Mouse (Mus musculus) E14TG2a.4 (cell line): ENCODE data around the gene Ctdsp1.

Experiments
- H3K27me3 ChIP-seq: 2 replicates; pipeline ENCODE4 v1.6.1; 2014; ENCODE audit warnings: low read length, control low read depth; ENCODE audit not compliant: insufficient read depth
- H3K36me3 ChIP-seq: 2 replicates; pipeline ENCODE4 v1.6.1; 2014; ENCODE audit warnings: low read length, control low read depth; ENCODE audit not compliant: insufficient read depth
- H3K4me1 ChIP-seq: replicated peaks from 2 replicates; pipeline ENCODE4 v1.6.1; 2014; ENCODE audit warnings: low read depth, low read length, control low read depth
- H3K4me3 ChIP-seq: replicated peaks from 2 replicates; pipeline ENCODE4 v1.5.1; 2014; ENCODE audit warnings: mild to moderate bottlenecking, low read length
- H3K9me3 ChIP-seq: 2 replicates; pipeline ENCODE4 v1.6.1; 2014; ENCODE audit warnings: low read length, control low read depth
- CTCF ChIP-seq: conservative IDR thresholded peaks from 2 replicates; pipeline ENCODE4 v1.5.1; 2014; ENCODE audit warnings: low read length
- NANOG ChIP-seq: IDR thresholded peaks from 2 replicates; pipeline ENCODE4 v1.6.1; 2014; ENCODE audit warnings: borderline replicate concordance, low read length, mixed read lengths
- POU5F1 ChIP-seq: IDR thresholded peaks from 2 replicates; pipeline ENCODE4 v1.6.1; 2014; ENCODE audit warnings: low read length, borderline replicate concordance

The Ctdsp1 gene

DNA sequence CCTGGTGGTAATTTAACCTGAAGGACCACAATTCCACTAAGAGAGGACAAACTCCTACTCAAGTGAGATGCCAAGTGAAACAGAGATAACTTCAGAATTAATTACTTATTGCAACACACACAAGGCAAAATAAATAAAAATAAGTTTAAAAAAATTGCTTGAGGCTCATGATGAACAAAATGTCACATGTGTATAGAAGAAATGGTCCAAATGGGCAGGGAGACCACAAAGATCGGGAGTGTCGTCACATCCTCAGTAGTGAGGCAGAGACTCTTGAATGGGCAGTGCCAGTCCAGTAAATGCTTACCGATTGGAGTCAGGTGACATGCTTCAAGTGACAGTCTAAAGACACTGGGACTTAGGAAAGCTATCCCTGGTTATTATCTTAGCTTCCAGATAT, 9.2 kb downstream of the Ctdsp1 start:
- H3K4me1 ChIP-seq: peaks cover 39% of the 10 kb centered on the region
- no peak overlapping the region for H3K4me3 ChIP-seq
- no peaks in the 10 kb centered on the region for H3K9me3 ChIP-seq
- H3K36me3 ChIP-seq: no peaks in the 10 kb centered on the region
- 0 out of 2 replicates have a peak, but pooled peaks cover 3% of the 10 kb centered on the region for H3K27me3 ChIP-seq
- TF ChIP-seq POU5F1 (no peak), NANOG (no peak), CTCF (no peak)

DNA sequence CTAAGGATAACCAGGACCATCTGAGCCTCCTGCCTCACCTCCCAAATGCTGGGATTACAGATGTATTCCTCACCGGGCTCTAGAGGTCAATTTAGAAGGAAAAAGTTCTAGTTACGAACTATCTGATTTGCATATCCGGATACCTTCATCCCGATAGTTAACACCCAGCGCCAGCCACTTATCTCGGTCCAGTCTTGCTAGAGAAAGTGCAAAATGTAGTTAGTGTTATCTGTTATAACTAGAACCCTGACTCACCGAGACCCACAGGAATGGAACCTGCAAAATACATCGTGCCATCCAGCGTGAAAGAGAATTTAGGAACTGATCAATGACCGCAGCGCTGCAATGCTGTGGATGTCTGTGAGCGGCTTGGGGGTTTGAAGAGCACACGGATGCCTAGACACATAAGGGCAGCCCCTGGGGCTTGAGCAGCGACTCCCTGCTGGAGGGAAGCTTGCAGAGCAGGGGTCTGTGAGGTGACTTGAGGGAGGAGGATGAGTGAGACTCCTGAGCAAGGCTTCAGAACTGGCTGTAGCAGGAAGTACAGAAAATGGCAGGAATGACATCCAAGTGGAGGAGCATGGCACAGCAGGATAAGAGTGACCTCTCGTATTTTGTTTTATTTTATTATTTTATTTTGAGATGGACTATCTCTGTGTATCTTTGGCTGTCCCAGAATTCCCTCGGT, 9.8 kb downstream of the Ctdsp1 start:
- TF ChIP-seq NANOG: no peak
- no peak for TF ChIP-seq CTCF
- no peak for TF ChIP-seq POU5F1
- Histone ChIP-seq H3K9me3 (no peaks in the 10 kb centered on the region), H3K4me3 (no peak overlapping the region), H3K36me3 (no peaks in the 10 kb centered on the region), H3K4me1 (peaks cover 36% of the 10 kb centered on the region), H3K27me3 (0 out of 2 replicates have a peak, but pooled peaks cover 3% of the 10 kb centered on the region)

DNA sequence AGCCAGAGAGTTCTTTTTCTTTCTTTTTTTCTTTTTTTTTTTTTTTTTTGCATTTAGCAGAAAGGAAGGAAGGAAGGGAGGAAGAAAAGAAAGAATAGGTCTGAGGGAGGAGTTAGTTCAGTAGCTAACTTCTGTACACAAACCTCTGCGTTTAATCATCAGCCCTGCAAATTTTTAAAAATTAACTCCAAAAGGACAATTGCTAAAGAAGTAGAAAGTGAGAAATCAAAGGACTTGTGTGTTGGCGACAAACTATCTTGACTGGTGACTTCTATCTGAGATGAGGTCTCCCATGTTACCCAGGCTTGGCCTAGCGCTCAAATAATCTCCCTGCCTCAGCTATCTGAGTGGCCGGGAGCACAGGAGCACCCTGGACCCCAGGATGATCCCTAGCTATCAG, 12.9 kb downstream of the Ctdsp1 start:
- no peaks in the 10 kb centered on the region for H3K36me3 ChIP-seq
- no peak for TF ChIP-seq CTCF
- TF ChIP-seq POU5F1: no peak
- TF ChIP-seq NANOG: no peak

GRCm38 (mm10) chr1:74408589-74409504, 17.5 kb downstream of the Ctdsp1 start, which contains the start of gene Vil1:
Vil1 (plus strand) TSS chr1:74409376.
- Histone ChIP-seq H3K36me3 (no peaks in the 10 kb centered on the region), H3K27me3 (peaks cover 6% of the 10 kb centered on the region; the same call in 1 of the 2 replicates), H3K4me3 (peak within 1 kb of the TSS; percentile 37), H3K9me3 (no peaks in the 10 kb centered on the region), H3K4me1 (peaks cover 13% of the 10 kb centered on the region)
- TF ChIP-seq POU5F1 (no peak), CTCF (no peak), NANOG (no peak)

More for the DNA sequence above, 12.9 kb downstream of the Ctdsp1 start:
- Histone ChIP-seq H3K27me3 (0 out of 2 replicates have a peak, but pooled peaks cover 3% of the 10 kb centered on the region), H3K9me3 (no peaks in the 10 kb centered on the region), H3K4me3 (no peak overlapping the region), H3K4me1 (peaks cover 26% of the 10 kb centered on the region)

DNA sequence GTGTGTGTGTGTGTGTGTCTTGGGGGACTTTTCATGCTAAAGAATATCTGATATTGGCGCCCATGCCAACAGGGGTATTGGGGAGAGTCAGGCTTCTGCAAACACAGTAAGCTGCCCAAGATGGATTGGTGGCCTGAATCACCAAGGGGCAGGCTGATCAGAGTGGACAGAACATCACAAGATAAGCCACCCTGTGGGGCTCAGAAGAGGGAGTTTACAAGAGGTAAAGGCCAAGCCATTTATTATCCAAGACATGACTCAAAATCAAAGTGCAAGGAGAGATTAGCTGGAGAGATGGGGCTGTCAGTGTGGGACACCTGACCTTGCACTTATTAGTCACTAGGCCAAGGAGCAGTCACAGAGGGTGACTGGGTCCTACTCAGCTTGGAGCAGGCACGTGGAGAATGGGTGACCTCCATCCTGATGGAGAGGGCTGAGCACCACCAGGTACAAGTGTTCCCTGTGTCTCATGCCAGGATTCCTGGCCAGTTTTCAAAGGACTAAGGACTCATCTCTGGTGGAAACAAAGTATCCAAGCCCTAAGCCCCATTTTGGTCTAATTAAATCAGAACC, 20.5 kb downstream of the Ctdsp1 start:
- Histone ChIP-seq H3K4me3 (no peak overlapping the region), H3K9me3 (no peaks in the 10 kb centered on the region), H3K4me1 (peaks cover 29% of the 10 kb centered on the region), H3K27me3 (peaks cover 6% of the 10 kb centered on the region; the same call in 1 of the 2 replicates), H3K36me3 (no peaks in the 10 kb centered on the region)
- TF ChIP-seq NANOG (no peak), POU5F1 (no peak), CTCF (no peak)

- peaks cover 6% of the 10 kb centered on the region; the same call in 1 of the 2 replicates for H3K27me3 ChIP-seq
- H3K36me3 ChIP-seq: no peaks in the 10 kb centered on the region
- TF ChIP-seq POU5F1 (no peak), CTCF (no peak), NANOG (no peak)
- H3K4me3 ChIP-seq: no peak overlapping the region
- no peaks in the 10 kb centered on the region for H3K9me3 ChIP-seq
- peaks cover 29% of the 10 kb centered on the region for H3K4me1 ChIP-seq
These were observed 21.4 kb downstream of the Ctdsp1 start for GRCm38 (mm10) chr1:74412711-74413110.

GRCm38 (mm10) chr1:74415143-74415542, 23.8 kb downstream of the Ctdsp1 start:
- H3K9me3 ChIP-seq: no peaks in the 10 kb centered on the region
- no peaks in the 10 kb centered on the region for H3K36me3 ChIP-seq
- no peak overlapping the region for H3K4me3 ChIP-seq
- peaks cover 10% of the 10 kb centered on the region for H3K27me3 ChIP-seq
- TF ChIP-seq POU5F1 (no peak), CTCF (no peak), NANOG (no peak)
- peaks cover 36% of the 10 kb centered on the region for H3K4me1 ChIP-seq

- TF ChIP-seq POU5F1: no peak
- Histone ChIP-seq H3K36me3 (no peaks in the 10 kb centered on the region), H3K27me3 (peaks cover 17% of the 10 kb centered on the region), H3K4me3 (peak overlapping the region; percentile 54), H3K9me3 (no peaks in the 10 kb centered on the region), H3K4me1 (peaks cover 47% of the 10 kb centered on the region)
These were observed 27.6 kb downstream of the Ctdsp1 start for GRCm38 (mm10) chr1:74418747-74419439.
